Mouse (Mus musculus) limb, embryonic 13.5 days (tissue): ENCODE results near the gene Foxo1. TPM values are rescaled to one million over a fixed set of nuclear protein-coding genes. Genes with fewer than 3 reads are reported as not detected.

Source experiments
- ATAC-seq: fragments of 200-750 bp; cut with Nextera tagmentation; 2 replicates; pipeline ENCODE4 v1.8.0; 2017; ENCODE audit warnings: low read depth, moderate number of reproducible peaks, moderate TSS enrichment; ENCODE audit not compliant: low FRiP score
- H3K27ac ChIP-seq: fragments of 300-500 bp; sonication (generic); 2 replicates; pipeline ENCODE4 v1.5.1; 2015; ENCODE audit warnings: inconsistent platforms, mild to moderate bottlenecking, moderate library complexity
- H3K27me3 ChIP-seq: fragments of 300-500 bp; sonication (generic); 2 replicates; pipeline ENCODE4 v1.6.1; 2015; ENCODE audit warnings: mild to moderate bottlenecking, inconsistent platforms
- H3K36me3 ChIP-seq: fragments of 300-500 bp; sonication (generic); 2 replicates; pipeline ENCODE4 v1.6.1; 2015; ENCODE audit warnings: inconsistent platforms, mild to moderate bottlenecking, moderate library complexity
- H3K4me1 ChIP-seq: fragments of 300-500 bp; sonication (generic); 2 replicates; pipeline ENCODE4 v1.6.1; 2015; ENCODE audit warnings: inconsistent platforms
- H3K4me2 ChIP-seq: fragments of 300-500 bp; sonication (generic); replicated peaks from 2 replicates; pipeline ENCODE4 v1.6.1; 2015; ENCODE audit warnings: inconsistent platforms, mild to moderate bottlenecking, moderate library complexity
- H3K4me3 ChIP-seq: fragments of 300-500 bp; sonication (generic); 2 replicates; pipeline ENCODE4 v1.5.1; 2015; ENCODE audit warnings: moderate library complexity, mild to moderate bottlenecking, inconsistent platforms
- H3K9ac ChIP-seq: fragments of 300-500 bp; sonication (generic); 2 replicates; pipeline ENCODE4 v1.6.1; 2015; ENCODE audit warnings: mild to moderate bottlenecking, inconsistent platforms
- H3K9me3 ChIP-seq: fragments of 300-500 bp; sonication (generic); 2 replicates; pipeline ENCODE4 v1.6.1; 2016; ENCODE audit warnings: inconsistent platforms
- WGBS: fragments of 180-500 bp; shearing (Covaris S2); methylation state at CpG from one replicate; pipeline ENCODE4 v1.1.7; 2015; 5-methylcytosine and 5-hydroxymethylcytosine counted together
- polyA plus RNA-seq: library from polyadenylated mRNA; unstranded; fragments of >200 nt; fragmentation: Nextera tagmentation; extraction: Ambion mirVana; gene quantifications from 2 replicates; pipeline ENCODE4 v1.2.1, GENCODE M21; 2015

Gene Foxo1
- polyA plus RNA-seq, 1 experiment from 2014 or later, result 5.5 TPM

- Histone ChIP-seq H3K9ac (no peak overlapping the region), H3K4me1 (peaks cover 16% of the 10 kb centered on the region), H3K36me3 (no peaks in the 10 kb centered on the region), H3K27ac (no peak overlapping the region), H3K4me3 (no peak overlapping the region), H3K27me3 (no peaks in the 10 kb centered on the region), H3K9me3 (no peaks in the 10 kb centered on the region), H3K4me2 (no peak overlapping the region)
- ATAC-seq, result no peak
- 80% methylated on average over 9 of the region's 9 CpGs for WGBS
Observed at GRCm38 (mm10) chr3:52351901-52352300, 83.8 kb downstream of the Foxo1 start.

DNA sequence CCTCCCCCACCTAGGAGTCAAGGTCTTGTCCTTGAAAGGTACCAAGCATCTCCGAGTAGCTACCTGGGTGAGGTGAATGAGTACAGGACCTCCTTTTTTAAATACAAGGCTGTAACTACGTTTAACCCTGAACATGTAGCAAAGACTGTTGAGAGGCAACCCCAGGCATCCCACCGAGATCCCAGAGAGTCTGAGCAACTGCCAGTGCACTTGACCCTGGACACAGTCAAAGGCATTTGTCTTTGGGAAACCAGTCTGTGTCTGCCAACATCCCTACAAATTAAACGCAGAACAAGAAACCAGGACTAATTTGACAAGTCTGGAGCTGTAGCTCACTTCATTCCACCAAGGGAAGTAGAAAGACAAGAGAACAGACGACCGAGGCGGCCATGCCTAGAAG is 86.1 kb downstream of the Foxo1 start:
- Histone ChIP-seq H3K9ac (no peak overlapping the region), H3K27me3 (no peaks in the 10 kb centered on the region), H3K36me3 (no peaks in the 10 kb centered on the region), H3K27ac (no peak overlapping the region), H3K9me3 (no peaks in the 10 kb centered on the region), H3K4me2 (no peak overlapping the region), H3K4me3 (no peak overlapping the region), H3K4me1 (peaks cover 5% of the 10 kb centered on the region; the same call in 1 of the 2 replicates)
- ATAC-seq, result no peak
- 74% methylated on average over 7 of the region's 7 CpGs for WGBS

DNA sequence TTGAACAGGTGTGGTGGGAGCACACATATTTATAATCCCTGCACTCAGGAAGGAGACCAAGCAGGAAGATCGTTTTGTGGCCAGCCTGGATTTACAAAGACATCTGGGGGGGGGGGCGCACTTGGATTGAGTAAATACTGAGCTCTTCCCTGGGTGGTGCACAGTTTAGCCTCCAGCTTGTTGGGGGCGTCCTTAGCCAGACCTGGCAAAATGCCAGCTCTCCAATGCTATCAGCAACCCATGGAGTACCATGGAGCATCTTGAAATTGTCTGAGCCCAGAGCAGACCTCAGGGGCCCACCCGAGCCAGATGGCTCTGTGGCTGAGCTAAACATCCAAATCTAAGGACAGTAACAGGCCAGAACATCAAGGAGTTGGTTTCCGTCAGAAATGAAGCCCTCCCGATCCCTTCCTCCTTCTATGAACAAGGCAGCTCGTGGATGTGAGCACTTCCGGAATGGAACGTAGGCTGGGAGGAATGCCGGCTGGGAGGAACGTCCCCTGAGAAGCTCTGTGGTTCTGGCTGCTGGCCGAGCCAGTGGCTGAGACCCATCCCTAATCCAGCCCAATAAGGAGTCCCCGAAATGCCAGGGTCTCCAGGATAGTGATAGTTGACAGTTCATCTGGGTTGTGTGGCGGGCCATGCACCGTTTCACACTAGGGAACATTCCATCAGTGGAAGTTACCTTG is 89.3 kb downstream of the Foxo1 start:
- WGBS, result 83% methylated on average over 15 of the region's 15 CpGs
- no peak overlapping the region for H3K4me2 ChIP-seq
- ATAC-seq, result no peak

DNA sequence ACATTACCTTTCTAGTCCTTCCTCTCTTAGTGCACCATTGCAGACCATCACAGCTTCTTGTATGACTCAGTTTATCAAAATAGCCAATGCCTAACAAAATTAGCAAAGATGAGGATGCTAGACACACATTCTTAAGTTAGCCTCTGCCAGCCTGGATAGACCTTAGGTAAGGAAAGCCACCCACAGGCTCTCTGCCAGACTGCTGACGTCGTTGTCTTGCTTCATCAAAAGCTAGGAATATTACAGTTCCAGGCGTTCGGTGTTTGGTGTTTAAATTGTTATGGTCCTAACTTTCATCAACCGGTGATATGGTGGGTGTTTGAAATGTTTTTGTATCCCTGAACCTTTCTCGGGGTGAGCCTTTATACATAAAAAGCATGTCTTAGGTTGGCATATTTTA is 96.4 kb downstream of the Foxo1 start:
- H3K4me2 ChIP-seq, result no peak overlapping the region
- H3K36me3 ChIP-seq, result no peaks in the 10 kb centered on the region
- no peak for ATAC-seq
- H3K27me3 ChIP-seq, result no peaks in the 10 kb centered on the region
- no peak overlapping the region for H3K9ac ChIP-seq
- no peaks in the 10 kb centered on the region for H3K9me3 ChIP-seq
- no peaks in the 10 kb centered on the region for H3K4me1 ChIP-seq
- 69% methylated on average over 6 of the region's 6 CpGs for whole genome bisulfite sequencing
- no peak overlapping the region for H3K4me3 ChIP-seq
- H3K27ac ChIP-seq, result no peak overlapping the region

More for the DNA sequence above, 89.3 kb downstream of the Foxo1 start:
- H3K9me3 ChIP-seq, result no peaks in the 10 kb centered on the region
- H3K4me3 ChIP-seq, result no peak overlapping the region
- H3K27ac ChIP-seq, result no peak overlapping the region
- no peaks in the 10 kb centered on the region for H3K27me3 ChIP-seq
- H3K9ac ChIP-seq, result no peak overlapping the region
- H3K36me3 ChIP-seq, result no peaks in the 10 kb centered on the region
- peaks cover 5% of the 10 kb centered on the region; the same call in 1 of the 2 replicates for H3K4me1 ChIP-seq

DNA sequence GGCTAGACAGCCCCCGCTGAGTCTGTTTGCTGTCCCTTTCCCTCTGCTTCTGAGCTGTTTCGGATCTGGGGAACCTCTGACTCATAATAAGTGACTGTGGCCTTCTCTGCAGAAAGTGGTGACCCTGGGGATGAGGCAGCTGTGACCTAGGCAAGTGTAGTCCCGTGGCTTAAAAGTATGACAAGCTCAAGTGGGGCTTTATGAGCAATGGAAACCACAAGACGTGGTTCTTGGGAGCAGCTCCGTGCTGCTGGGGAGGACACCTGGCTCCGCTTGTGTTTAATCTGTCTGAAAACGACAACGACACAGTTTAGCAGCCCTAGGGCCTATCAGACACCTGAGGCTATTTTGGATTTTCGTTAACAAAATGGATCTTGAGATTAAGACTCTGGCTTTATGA is 101.1 kb downstream of the Foxo1 start:
- Histone ChIP-seq H3K27ac (no peak overlapping the region), H3K27me3 (no peaks in the 10 kb centered on the region), H3K4me2 (no peak overlapping the region), H3K4me1 (no peaks in the 10 kb centered on the region), H3K9ac (no peak overlapping the region), H3K9me3 (no peaks in the 10 kb centered on the region), H3K4me3 (no peak overlapping the region), H3K36me3 (no peaks in the 10 kb centered on the region)
- no peak for ATAC-seq
- 82% methylated on average over 9 of the region's 9 CpGs for WGBS

DNA sequence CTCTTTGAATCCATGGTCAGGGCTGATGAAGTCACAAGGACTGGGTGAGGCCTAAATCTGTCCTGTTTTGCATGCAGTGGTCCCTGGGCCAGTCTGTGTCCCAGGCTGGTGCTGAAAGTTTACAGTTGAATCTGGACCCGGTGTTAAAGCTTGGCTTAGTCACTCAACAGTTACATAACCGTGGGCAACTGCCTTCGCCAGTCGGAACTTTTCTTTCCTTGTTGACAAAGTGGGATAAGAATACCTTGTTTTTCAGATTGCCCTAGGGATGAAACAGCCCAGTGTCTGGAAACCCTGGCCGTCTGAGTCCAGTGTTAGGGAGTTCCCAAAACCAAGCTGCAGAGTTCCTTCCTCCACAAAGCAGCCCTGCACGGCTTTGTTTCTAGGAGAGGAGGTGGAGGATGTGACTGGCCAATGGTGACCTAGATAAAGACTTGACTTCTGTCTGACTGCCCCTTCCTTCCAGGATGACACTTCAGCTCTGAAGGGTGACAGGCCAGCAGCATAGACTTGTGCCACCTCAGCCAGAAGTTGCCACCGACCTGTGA is 101.8 kb downstream of the Foxo1 start:
- 80% methylated on average over 7 of the region's 7 CpGs for WGBS
- Histone ChIP-seq H3K36me3 (no peaks in the 10 kb centered on the region), H3K4me3 (no peak overlapping the region), H3K27me3 (no peaks in the 10 kb centered on the region), H3K9me3 (no peaks in the 10 kb centered on the region), H3K4me2 (no peak overlapping the region), H3K27ac (no peak overlapping the region), H3K9ac (no peak overlapping the region), H3K4me1 (no peaks in the 10 kb centered on the region)
- ATAC-seq, result no peak

GRCm38 (mm10) chr3:52376974-52377373 is 108.8 kb downstream of the Foxo1 start:
- no peaks in the 10 kb centered on the region for H3K27me3 ChIP-seq
- no peak overlapping the region for H3K4me2 ChIP-seq
- no peak for ATAC-seq
- no peaks in the 10 kb centered on the region for H3K36me3 ChIP-seq
- 63% methylated on average over 5 of the region's 5 CpGs for WGBS
- H3K9ac ChIP-seq, result no peak overlapping the region
- H3K9me3 ChIP-seq, result no peaks in the 10 kb centered on the region
- no peaks in the 10 kb centered on the region for H3K4me1 ChIP-seq
- no peak overlapping the region for H3K27ac ChIP-seq
- H3K4me3 ChIP-seq, result no peak overlapping the region

DNA sequence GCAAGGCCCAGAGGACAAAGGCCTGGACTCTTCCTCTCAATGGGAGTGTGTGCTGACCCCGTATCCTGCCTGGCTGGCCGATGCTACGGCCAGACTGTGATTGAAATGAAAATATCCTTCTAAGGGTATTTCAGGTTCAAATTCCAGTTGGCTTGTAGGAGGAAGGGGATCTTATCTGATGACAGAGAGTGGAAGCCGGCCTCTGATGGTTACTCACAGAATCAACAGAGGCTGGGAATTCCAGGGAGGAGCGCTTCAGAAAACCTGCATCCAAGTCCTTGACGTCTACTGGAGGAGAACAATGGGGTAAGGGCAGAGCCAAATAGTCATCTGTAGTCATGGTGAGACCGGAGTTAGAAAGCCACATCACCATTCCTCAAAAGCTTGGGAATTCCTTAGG is 115.2 kb downstream of the Foxo1 start:
- H3K4me1 ChIP-seq, result peaks cover 16% of the 10 kb centered on the region
- H3K9ac ChIP-seq, result no peak overlapping the region
- H3K36me3 ChIP-seq, result no peaks in the 10 kb centered on the region
- H3K9me3 ChIP-seq, result no peaks in the 10 kb centered on the region
- H3K4me2 ChIP-seq, result no peak overlapping the region
- H3K27ac ChIP-seq, result no peak overlapping the region
- H3K4me3 ChIP-seq, result no peak overlapping the region
- ATAC-seq, result no peak
- no peaks in the 10 kb centered on the region; the same call in 1 of the 2 replicates for H3K27me3 ChIP-seq
- WGBS, result 91% methylated on average over 7 of the region's 7 CpGs

DNA sequence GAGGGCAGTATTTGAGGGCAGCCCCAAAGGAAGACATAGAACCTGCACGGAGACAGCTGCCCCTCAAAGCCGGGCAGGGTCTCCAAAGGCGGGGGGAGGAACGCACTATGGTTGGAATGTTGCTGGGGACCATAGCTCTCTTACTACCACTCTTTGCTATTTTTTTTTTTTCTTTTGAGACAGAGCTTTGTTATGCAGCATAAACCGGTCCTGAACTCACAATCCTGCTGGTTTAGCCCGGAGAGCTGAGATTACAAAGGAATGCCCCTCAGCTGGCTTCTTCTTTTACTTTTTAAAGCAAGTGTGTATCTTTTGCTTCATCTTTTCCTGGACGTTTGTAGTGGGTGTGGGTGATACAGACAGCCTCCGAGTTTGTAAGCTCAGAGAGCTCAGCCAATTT is 118.2 kb downstream of the Foxo1 start:
- Histone ChIP-seq H3K27me3 (no peaks in the 10 kb centered on the region; the same call in 1 of the 2 replicates), H3K4me1 (peaks cover 19% of the 10 kb centered on the region), H3K4me3 (no peak overlapping the region), H3K36me3 (no peaks in the 10 kb centered on the region), H3K9ac (no peak overlapping the region), H3K9me3 (no peaks in the 10 kb centered on the region; the same call in 1 of the 2 replicates), H3K4me2 (no peak overlapping the region), H3K27ac (no peak overlapping the region)
- ATAC-seq, result no peak
- 38% methylated on average over 8 of the region's 8 CpGs for WGBS

- ATAC-seq, result no peak
- no peak overlapping the region for H3K9ac ChIP-seq
- 88% methylated on average over 7 of the region's 7 CpGs for WGBS
Observed at GRCm38 (mm10) chr3:52390321-52390720, 122.2 kb downstream of the Foxo1 start.

GRCm38 (mm10) chr3:52390766-52391665 is 122.9 kb downstream of the Foxo1 start:
- H3K27me3 ChIP-seq, result no peaks in the 10 kb centered on the region; the same call in 1 of the 2 replicates
- ATAC-seq, result no peak
- no peak overlapping the region for H3K4me2 ChIP-seq
- no peak overlapping the region for H3K27ac ChIP-seq
- WGBS, result 52% methylated on average over 17 of the region's 17 CpGs
- H3K9me3 ChIP-seq, result no peaks in the 10 kb centered on the region; the same call in 1 of the 2 replicates
- no peak overlapping the region for H3K9ac ChIP-seq
- no peaks in the 10 kb centered on the region for H3K36me3 ChIP-seq
- peaks cover 16% of the 10 kb centered on the region for H3K4me1 ChIP-seq
- no peak overlapping the region for H3K4me3 ChIP-seq

More at GRCm38 (mm10) chr3:52390321-52390720, 122.2 kb downstream of the Foxo1 start:
- Histone ChIP-seq H3K9me3 (no peaks in the 10 kb centered on the region; the same call in 1 of the 2 replicates), H3K4me2 (no peak overlapping the region), H3K27ac (no peak overlapping the region), H3K27me3 (no peaks in the 10 kb centered on the region; the same call in 1 of the 2 replicates), H3K4me1 (peaks cover 14% of the 10 kb centered on the region; the same call in 1 of the 2 replicates), H3K36me3 (no peaks in the 10 kb centered on the region), H3K4me3 (no peak overlapping the region)

DNA sequence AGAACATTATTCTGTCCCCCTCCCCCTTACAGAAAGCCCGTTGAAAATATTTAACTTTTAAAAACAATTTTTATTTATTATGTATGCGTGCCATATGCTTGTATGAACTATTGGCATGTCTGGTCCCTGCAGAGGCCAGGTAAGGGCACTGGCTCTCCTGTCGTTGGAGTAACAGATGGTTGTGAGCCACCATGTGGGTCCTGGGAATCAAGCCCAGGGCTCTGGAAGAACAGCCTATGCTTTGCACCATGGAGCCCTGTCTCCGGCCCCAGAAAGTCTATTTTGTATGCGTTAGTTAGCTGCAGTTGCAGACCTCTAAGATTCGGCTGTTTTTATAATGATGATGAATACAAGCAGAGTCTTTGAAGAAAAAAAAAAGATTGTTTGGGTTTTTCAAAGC is 123.8 kb downstream of the Foxo1 start:
- Histone ChIP-seq H3K27ac (no peak overlapping the region), H3K27me3 (no peaks in the 10 kb centered on the region; the same call in 1 of the 2 replicates), H3K4me2 (no peak overlapping the region), H3K4me3 (no peak overlapping the region), H3K36me3 (no peaks in the 10 kb centered on the region), H3K9me3 (no peaks in the 10 kb centered on the region; the same call in 1 of the 2 replicates), H3K4me1 (peaks cover 13% of the 10 kb centered on the region), H3K9ac (no peak overlapping the region)
- no peak for ATAC-seq
- 64% methylated on average over 6 of the region's 6 CpGs for WGBS
